Mouse (Mus musculus): ENCODE measurements at regions not wholly inside any gene's neighbourhood (a gene's known extent, or its start where the extent isn't known, plus 50 kb on each side); places are given as distances from the start of the nearest gene placed in this dataset.

- in situ Hi-C loops (cut with MboI; ENCODE audit: unreplicated experiment in 2 of 2) = no loop called here
Observed at GRCm38 (mm10) chr13:35211834-35212233, 184.9 kb upstream of the Eci2 start.

GRCm38 (mm10) chr13:35212276-35212675, 185.4 kb upstream of the Eci2 start:
- in situ Hi-C loops (cut with MboI; ENCODE audit: unreplicated experiment in 2 of 2) = no loop called here

GRCm38 (mm10) chr13:35214219-35214618, 187.3 kb upstream of the Eci2 start:
- in situ Hi-C loops (cut with MboI; ENCODE audit: unreplicated experiment in 2 of 2) = no loop called here

- in situ Hi-C loops (cut with MboI; ENCODE audit: unreplicated experiment in 2 of 2) = no loop called here
Observed at GRCm38 (mm10) chr13:35226142-35226829, 199.4 kb upstream of the Eci2 start.

- in situ Hi-C loops (cut with MboI; ENCODE audit: unreplicated experiment in 2 of 2) = no loop called here
Observed at GRCm38 (mm10) chr13:35226944-35227343, 200.0 kb upstream of the Eci2 start.

GRCm38 (mm10) chr13:35229601-35230000, 202.7 kb upstream of the Eci2 start:
- in situ Hi-C loops (cut with MboI; ENCODE audit: unreplicated experiment in 2 of 2) = no loop called here

GRCm38 (mm10) chr13:35233636-35234035, 206.7 kb upstream of the Eci2 start:
- in situ Hi-C loops (cut with MboI; ENCODE audit: unreplicated experiment in 2 of 2) = no loop called here

GRCm38 (mm10) chr13:35241443-35241842, 214.5 kb upstream of the Eci2 start:
- in situ Hi-C loops (cut with MboI; ENCODE audit: unreplicated experiment in 2 of 2) = no loop called here

- in situ Hi-C loops (cut with MboI; ENCODE audit: unreplicated experiment in 2 of 2) = no loop called here
Observed at GRCm38 (mm10) chr13:35243946-35244345, 217.1 kb upstream of the Eci2 start.

- in situ Hi-C loops (cut with MboI; ENCODE audit: unreplicated experiment in 2 of 2) = no loop called here
Observed at GRCm38 (mm10) chr13:35257386-35257785, 230.5 kb upstream of the Eci2 start.

GRCm38 (mm10) chr13:35258720-35259119, 231.8 kb upstream of the Eci2 start:
- in situ Hi-C loops (cut with MboI; ENCODE audit: unreplicated experiment in 2 of 2) = no loop called here

- in situ Hi-C loops (cut with MboI; ENCODE audit: unreplicated experiment in 2 of 2) = no loop called here
Observed at GRCm38 (mm10) chr13:35283959-35284358, 257.1 kb upstream of the Eci2 start.

- in situ Hi-C loops (cut with MboI; ENCODE audit: unreplicated experiment in 2 of 2) = no loop called here
Observed at GRCm38 (mm10) chr13:35302088-35302487, 275.2 kb upstream of the Eci2 start.

GRCm38 (mm10) chr13:35316772-35317171, 289.9 kb upstream of the Eci2 start:
- in situ Hi-C loops (cut with MboI; ENCODE audit: unreplicated experiment in 2 of 2) = no loop called here

GRCm38 (mm10) chr13:35326682-35327242, 299.9 kb upstream of the Eci2 start:
- in situ Hi-C loops (cut with MboI; ENCODE audit: unreplicated experiment in 2 of 2) = no loop called here

- in situ Hi-C loops (cut with MboI; ENCODE audit: unreplicated experiment in 2 of 2) = no loop called here
Observed at GRCm38 (mm10) chr13:35328320-35328719, 301.4 kb upstream of the Eci2 start.

GRCm38 (mm10) chr13:35330926-35331325, 304.0 kb upstream of the Eci2 start:
- in situ Hi-C loops (cut with MboI; ENCODE audit: unreplicated experiment in 2 of 2) = no loop called here

GRCm38 (mm10) chr13:35345507-35346129, 314.0 kb upstream of the Cdyl start:
- in situ Hi-C loops (cut with MboI; ENCODE audit: unreplicated experiment in 2 of 2) = no loop called here

- in situ Hi-C loops (cut with MboI; ENCODE audit: unreplicated experiment in 2 of 2) = no loop called here
Observed at GRCm38 (mm10) chr13:35348283-35348682, 311.4 kb upstream of the Cdyl start.

GRCm38 (mm10) chr13:35359345-35359744, 300.3 kb upstream of the Cdyl start:
- in situ Hi-C loops (cut with MboI; ENCODE audit: unreplicated experiment in 2 of 2) = no loop called here

GRCm38 (mm10) chr13:35377487-35377886, 282.1 kb upstream of the Cdyl start:
- in situ Hi-C loops (cut with MboI; ENCODE audit: unreplicated experiment in 2 of 2) = no loop called here

GRCm38 (mm10) chr13:35379500-35379899, 280.1 kb upstream of the Cdyl start:
- in situ Hi-C loops (cut with MboI; ENCODE audit: unreplicated experiment in 2 of 2) = no loop called here
